Mouse (Mus musculus) central nervous system, embryonic 14 days (tissue): ENCODE results near the gene Figla. TPM values are rescaled to one million over a fixed set of nuclear protein-coding genes. Genes with fewer than 3 reads are reported as not detected.

ENCODE experiments used
- polyA plus RNA-seq: library from polyadenylated mRNA; depleted of rRNA; stranded (reverse); fragments of >200 nt; gene quantifications from 2 replicates; pipeline ENCODE4 v1.2.3, GENCODE M21; 2012; rRNA removed

The Figla gene
- polyA plus RNA-seq: not detected in 2 replicates

DNA sequence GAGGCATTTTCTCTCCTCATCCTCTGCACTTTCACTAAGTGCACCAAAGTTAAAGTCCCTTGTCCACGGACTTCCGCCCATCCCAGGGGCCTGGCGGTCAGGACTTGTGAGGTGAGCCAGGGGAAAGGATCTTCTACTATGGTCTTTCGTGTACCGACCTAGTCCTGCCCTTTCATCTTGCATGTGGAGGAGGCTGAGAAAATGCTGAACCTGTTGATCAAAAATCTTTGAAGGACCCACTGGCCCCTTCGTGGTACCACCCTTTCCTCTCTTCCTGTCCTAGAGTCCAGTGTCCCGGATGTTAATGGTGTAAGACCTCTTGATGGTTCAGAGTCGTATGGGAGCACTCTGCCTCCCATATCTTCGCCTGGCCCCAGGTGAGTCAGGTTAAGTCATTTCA is at the start of gene Figla:
Figla (plus strand) TSS at position 301 of the 400 bp plus-strand sequence.

DNA sequence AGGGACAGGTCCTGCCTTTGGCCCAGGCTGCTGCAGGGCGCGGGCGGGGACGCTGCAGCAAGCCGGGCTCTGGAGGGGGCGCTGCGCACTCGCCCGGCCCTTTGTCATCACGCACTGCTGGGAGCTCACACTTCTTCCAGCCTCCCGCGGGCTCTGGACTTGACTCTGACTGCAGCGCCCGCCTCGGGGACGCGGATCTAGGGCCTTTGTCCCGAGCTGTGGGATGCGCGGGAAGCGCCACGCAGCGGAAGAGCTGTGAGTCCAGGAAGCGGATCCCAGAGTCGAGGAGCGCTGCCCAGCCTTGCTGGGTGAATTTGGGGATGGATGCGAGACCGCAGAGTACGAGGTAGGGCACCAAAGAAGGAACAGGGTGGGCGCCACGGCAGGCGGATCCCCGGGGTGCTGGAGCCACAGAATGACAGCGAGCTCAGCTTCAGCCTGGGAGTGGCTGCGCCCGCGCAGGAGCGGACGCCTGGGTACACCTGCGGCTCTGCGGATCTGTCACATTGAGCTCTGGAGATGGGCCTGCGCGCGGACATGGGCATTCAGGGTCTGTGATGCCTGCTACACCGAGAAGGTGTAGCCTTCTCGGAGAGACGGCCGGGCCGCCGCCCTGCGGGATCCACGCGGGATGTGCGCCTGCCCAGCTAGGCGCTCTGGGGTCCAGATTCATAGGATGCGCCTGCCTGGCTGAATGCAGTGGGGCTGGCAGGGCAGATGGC is 12.8 kb downstream of the Figla start, which contains the start of gene Add2:
Add2 (plus strand) TSS at position 81 of the 722 bp plus-strand sequence.

Other genes with a start within 250 kb of the Figla start
- gene Nat8f6, start 195.2 kb upstream of the Figla start, polyA plus RNA-seq: not detected in 2 replicates
- 0.09 TPM in 1 of 2 replicates, not detected in the other for gene Nat8f5, start 195.2 kb upstream of the Figla start, polyA plus RNA-seq
- gene Nat8, start 184.1 kb upstream of the Figla start, polyA plus RNA-seq: not detected in 2 replicates
- 0.05 and 0.07 TPM in 2 replicates for gene Nat8f2, start 147.0 kb upstream of the Figla start, polyA plus RNA-seq
- gene Nat8f4, start 111.3 kb upstream of the Figla start, polyA plus RNA-seq: 3.7 and 4.4 TPM in 2 replicates
- gene Tprkb, start 104.3 kb upstream of the Figla start, polyA plus RNA-seq: 34.3 and 34.4 TPM in 2 replicates
- 15.1 and 15.3 TPM in 2 replicates for gene Nat8f1, start 100.5 kb upstream of the Figla start, polyA plus RNA-seq
- gene Dusp11, start 54.5 kb upstream of the Figla start, polyA plus RNA-seq: 145 and 163 TPM in 2 replicates
- gene Add2, start 12.5 kb downstream of the Figla start, polyA plus RNA-seq: 125 and 148 TPM in 2 replicates
- 5.2 and 5.9 TPM in 2 replicates for gene Tgfa, start 179.1 kb downstream of the Figla start, polyA plus RNA-seq